Mouse (Mus musculus): ENCODE measurements around the gene Mcrip2. TPM values are rescaled to one million over a fixed set of nuclear protein-coding genes. Genes with fewer than 3 reads are reported as not detected.

The Mcrip2 gene
- total and polyA plus RNA-seq, 2 experiments = 26.1 to 139 TPM

- no peaks in the 10 kb centered on the region for H3K27me3 ChIP-seq (ENCODE audit: control insufficient read depth, insufficient read depth, low read length)
- DNase-seq (ENCODE audit: extremely low read depth, low read depth, low spot score) = no peak
- no peak for TF ChIP-seq POLR2A (IDR thresholded peaks at IDR 0.05; ENCODE audit: extremely low read depth, insufficient read depth, low read length)
- TF ChIP-seq CTCF (IDR thresholded peaks at IDR 0.05; ENCODE audit: low read depth, low read length) = no peak
- peaks cover 19% of the 10 kb centered on the region for H3K4me1 ChIP-seq (ENCODE audit: control insufficient read depth, insufficient read depth, low read length)
- H3K4me3 ChIP-seq (ENCODE audit: insufficient read depth, low read depth, low read length) = no peak within 1 kb of the TSS
- peaks cover 4% of the 10 kb centered on the region; the same call in 1 of the 2 replicates for H3K36me3 ChIP-seq (ENCODE audit: control insufficient read depth, insufficient read depth, low read length)
- no peak within 1 kb of the TSS for H3K9ac ChIP-seq (ENCODE audit: low read depth, low read length)
- WGBS = 27% methylated on average over 5 of the region's 5 CpGs
- peak within 1 kb of the TSS; percentile 15 for H3K27ac ChIP-seq (replicated peaks; ENCODE audit: insufficient read depth, low read depth, low read length)
- H3K79me2 ChIP-seq (ENCODE audit: control insufficient read depth, insufficient read depth, low read length) = peaks cover 9% of the 10 kb centered on the region; the same call in 1 of the 2 replicates
Observed at GRCm38 (mm10) chr17:25880196-25880910, 11.8 kb upstream of the Mcrip2 start, which contains the start of gene Wfikkn1. Wfikkn1 (minus strand) TSS chr17:25880858.

- H3K9ac ChIP-seq (ENCODE audit: low read depth, low read length) = no peak overlapping the region
- 75% methylated on average over 8 of the region's 8 CpGs for WGBS
- peaks cover 19% of the 10 kb centered on the region for H3K4me1 ChIP-seq (ENCODE audit: control insufficient read depth, insufficient read depth, low read length)
- H3K79me2 ChIP-seq (ENCODE audit: control insufficient read depth, insufficient read depth, low read length) = peaks cover 9% of the 10 kb centered on the region; the same call in 1 of the 2 replicates
- H3K36me3 ChIP-seq (ENCODE audit: control insufficient read depth, insufficient read depth, low read length) = peaks cover 4% of the 10 kb centered on the region; the same call in 1 of the 2 replicates
- no peaks in the 10 kb centered on the region for H3K27me3 ChIP-seq (ENCODE audit: control insufficient read depth, insufficient read depth, low read length)
- H3K4me3 ChIP-seq (ENCODE audit: insufficient read depth, low read depth, low read length) = no peak overlapping the region
- no peak for DNase-seq (ENCODE audit: extremely low read depth, low read depth, low spot score)
- TF ChIP-seq POLR2A (IDR thresholded peaks at IDR 0.05; ENCODE audit: extremely low read depth, insufficient read depth, low read length) (no peak), CTCF (IDR thresholded peaks at IDR 0.05; ENCODE audit: low read depth, low read length) (no peak)
- no peak overlapping the region for H3K27ac ChIP-seq (replicated peaks; ENCODE audit: insufficient read depth, low read depth, low read length)
Observed at GRCm38 (mm10) chr17:25879750-25880149, 11.2 kb upstream of the Mcrip2 start.

- no peak overlapping the region for H3K9ac ChIP-seq (ENCODE audit: low read depth, low read length)
- no peak overlapping the region for H3K27ac ChIP-seq (replicated peaks; ENCODE audit: insufficient read depth, low read depth, low read length)
- H3K4me1 ChIP-seq (ENCODE audit: control insufficient read depth, insufficient read depth, low read length) = peaks cover 20% of the 10 kb centered on the region
- DNase-seq (ENCODE audit: extremely low read depth, low read depth, low spot score) = peak; percentile 62
- H3K4me3 ChIP-seq (ENCODE audit: insufficient read depth, low read depth, low read length) = no peak overlapping the region
- H3K27me3 ChIP-seq (ENCODE audit: control insufficient read depth, insufficient read depth, low read length) = no peaks in the 10 kb centered on the region
- no peak for TF ChIP-seq POLR2A (IDR thresholded peaks at IDR 0.05; ENCODE audit: extremely low read depth, insufficient read depth, low read length)
- peak; percentile 73 for TF ChIP-seq CTCF (IDR thresholded peaks at IDR 0.05; ENCODE audit: low read depth, low read length)
- WGBS = 66% methylated on average over 4 of the region's 4 CpGs
- H3K36me3 ChIP-seq (ENCODE audit: control insufficient read depth, insufficient read depth, low read length) = peaks cover 4% of the 10 kb centered on the region; the same call in 1 of the 2 replicates
- peaks cover 9% of the 10 kb centered on the region; the same call in 1 of the 2 replicates for H3K79me2 ChIP-seq (ENCODE audit: control insufficient read depth, insufficient read depth, low read length)
Observed at GRCm38 (mm10) chr17:25879261-25879660, 10.7 kb upstream of the Mcrip2 start.

- Histone ChIP-seq H3K4me3 (ENCODE audit: insufficient read depth, low read depth, low read length) (no peak overlapping the region), H3K36me3 (ENCODE audit: control insufficient read depth, insufficient read depth, low read length) (no peaks in the 10 kb centered on the region; the same call in 1 of the 2 replicates), H3K9ac (ENCODE audit: low read depth, low read length) (no peak overlapping the region), H3K27me3 (ENCODE audit: control insufficient read depth, insufficient read depth, low read length) (no peaks in the 10 kb centered on the region), H3K27ac (replicated peaks; ENCODE audit: insufficient read depth, low read depth, low read length) (no peak overlapping the region), H3K4me1 (ENCODE audit: control insufficient read depth, insufficient read depth, low read length) (peaks cover 22% of the 10 kb centered on the region), H3K79me2 (ENCODE audit: control insufficient read depth, insufficient read depth, low read length) (peaks cover 9% of the 10 kb centered on the region; the same call in 1 of the 2 replicates)
- DNase-seq (ENCODE audit: extremely low read depth, low read depth, low spot score) = no peak
- WGBS = 92% methylated on average over 19 of the region's 19 CpGs
- TF ChIP-seq CTCF (IDR thresholded peaks at IDR 0.05; ENCODE audit: low read depth, low read length) (no peak), POLR2A (IDR thresholded peaks at IDR 0.05; ENCODE audit: extremely low read depth, insufficient read depth, low read length) (no peak)
Observed at GRCm38 (mm10) chr17:25878611-25879180, 10.1 kb upstream of the Mcrip2 start.

- Histone ChIP-seq H3K4me3 (ENCODE audit: insufficient read depth, low read depth, low read length) (no peak overlapping the region), H3K79me2 (ENCODE audit: control insufficient read depth, insufficient read depth, low read length) (peaks cover 7% of the 10 kb centered on the region; the same call in 1 of the 2 replicates), H3K4me1 (ENCODE audit: control insufficient read depth, insufficient read depth, low read length) (peaks cover 22% of the 10 kb centered on the region), H3K27ac (replicated peaks; ENCODE audit: insufficient read depth, low read depth, low read length) (no peak overlapping the region), H3K36me3 (ENCODE audit: control insufficient read depth, insufficient read depth, low read length) (no peaks in the 10 kb centered on the region), H3K27me3 (ENCODE audit: control insufficient read depth, insufficient read depth, low read length) (no peaks in the 10 kb centered on the region), H3K9ac (ENCODE audit: low read depth, low read length) (no peak overlapping the region)
- DNase-seq (ENCODE audit: extremely low read depth, low read depth, low spot score) = no peak
- WGBS = 90% methylated on average over 32 of the region's 32 CpGs
- TF ChIP-seq CTCF (IDR thresholded peaks at IDR 0.05; ENCODE audit: low read depth, low read length) = no peak
- no peak for TF ChIP-seq POLR2A (IDR thresholded peaks at IDR 0.05; ENCODE audit: extremely low read depth, insufficient read depth, low read length)
Observed at GRCm38 (mm10) chr17:25877741-25878610, 9.4 kb upstream of the Mcrip2 start.
